Mouse (Mus musculus): Measurements from ENCODE around the gene Celf5. TPM values are rescaled to one million over a fixed set of nuclear protein-coding genes. Genes with fewer than 3 reads are reported as not detected.

Celf5 gene
- polyA plus RNA-seq, 1 experiment from 2014 or later: 0.30 TPM

- Histone ChIP-seq H3K4me2 (ENCODE audit: low read length) (no peak overlapping the region), H3K36me3 (ENCODE audit: insufficient read depth, low read length) (no peaks in the 10 kb centered on the region), H3K4me1 (replicated peaks; ENCODE audit: insufficient read depth, low read length) (no peaks in the 10 kb centered on the region), H3K9ac (ENCODE audit: low read depth, low read length) (no peak overlapping the region), H3K27me3 (ENCODE audit: insufficient read depth, low read length) (no peaks in the 10 kb centered on the region), H3K9me3 (replicated peaks; ENCODE audit: low read length) (no peaks in the 10 kb centered on the region), H3K4me3 (replicated peaks; ENCODE audit: low read depth, low read length) (no peak overlapping the region), H3K27ac (no peak overlapping the region)
- WGBS: 68% methylated on average over 3 of the region's 3 CpGs
- DNase-seq (ENCODE audit: low spot score): no peak
- no peak for TF ChIP-seq CTCF (IDR thresholded peaks at IDR 0.05; ENCODE audit: low read depth)
- ATAC-seq (replicated peaks; ENCODE audit: low FRiP score, low read depth): no peak
These were observed 37.5 kb upstream of the Celf5 start for GRCm38 (mm10) chr10:81519978-81520365.

- H3K27ac ChIP-seq: no peak overlapping the region
- WGBS: 77% methylated on average over 6 of the region's 6 CpGs
- ATAC-seq (replicated peaks; ENCODE audit: low FRiP score, low read depth) (no peak), DNase-seq (ENCODE audit: low spot score) (no peak)
- no peak overlapping the region for H3K4me2 ChIP-seq (ENCODE audit: low read length)
- no peaks in the 10 kb centered on the region for H3K9me3 ChIP-seq (replicated peaks; ENCODE audit: low read length)
- H3K36me3 ChIP-seq (ENCODE audit: insufficient read depth, low read length): no peaks in the 10 kb centered on the region
- no peaks in the 10 kb centered on the region for H3K27me3 ChIP-seq (ENCODE audit: insufficient read depth, low read length)
- no peak for TF ChIP-seq CTCF (IDR thresholded peaks at IDR 0.05; ENCODE audit: low read depth)
- no peaks in the 10 kb centered on the region for H3K4me1 ChIP-seq (replicated peaks; ENCODE audit: insufficient read depth, low read length)
- H3K4me3 ChIP-seq (replicated peaks; ENCODE audit: low read depth, low read length): no peak overlapping the region
- no peak overlapping the region for H3K9ac ChIP-seq (ENCODE audit: low read depth, low read length)
These were observed 36.9 kb upstream of the Celf5 start for GRCm38 (mm10) chr10:81519227-81519977.

- Histone ChIP-seq H3K9ac (ENCODE audit: low read depth, low read length) (no peak overlapping the region), H3K4me1 (replicated peaks; ENCODE audit: insufficient read depth, low read length) (no peaks in the 10 kb centered on the region), H3K4me2 (ENCODE audit: low read length) (no peak overlapping the region), H3K27ac (no peak overlapping the region), H3K4me3 (replicated peaks; ENCODE audit: low read depth, low read length) (no peak overlapping the region), H3K36me3 (ENCODE audit: insufficient read depth, low read length) (no peaks in the 10 kb centered on the region), H3K9me3 (replicated peaks; ENCODE audit: low read length) (no peaks in the 10 kb centered on the region), H3K27me3 (ENCODE audit: insufficient read depth, low read length) (no peaks in the 10 kb centered on the region)
- peak; percentile 81 for TF ChIP-seq CTCF (IDR thresholded peaks at IDR 0.05; ENCODE audit: low read depth)
- peak; percentile 65; the same call in 1 of the 2 replicates for ATAC-seq (replicated peaks; ENCODE audit: low FRiP score, low read depth)
- 14% methylated on average over 4 of the region's 4 CpGs for WGBS
- peak; percentile 70 for DNase-seq (ENCODE audit: low spot score)
These were observed 36.0 kb upstream of the Celf5 start for GRCm38 (mm10) chr10:81518546-81518945.

- Histone ChIP-seq H3K4me1 (replicated peaks; ENCODE audit: insufficient read depth, low read length) (no peaks in the 10 kb centered on the region), H3K27me3 (ENCODE audit: insufficient read depth, low read length) (no peaks in the 10 kb centered on the region), H3K9ac (ENCODE audit: low read depth, low read length) (no peak overlapping the region), H3K27ac (no peak overlapping the region), H3K36me3 (ENCODE audit: insufficient read depth, low read length) (no peaks in the 10 kb centered on the region), H3K4me2 (ENCODE audit: low read length) (no peak overlapping the region), H3K4me3 (replicated peaks; ENCODE audit: low read depth, low read length) (no peak overlapping the region), H3K9me3 (replicated peaks; ENCODE audit: low read length) (no peaks in the 10 kb centered on the region)
- WGBS: 75% methylated on average over 8 of the region's 8 CpGs
- TF ChIP-seq CTCF (IDR thresholded peaks at IDR 0.05; ENCODE audit: low read depth): no peak
- DNase-seq (ENCODE audit: low spot score): no peak
- ATAC-seq (replicated peaks; ENCODE audit: low FRiP score, low read depth): no peak
These were observed 34.7 kb upstream of the Celf5 start for GRCm38 (mm10) chr10:81517227-81517626.

- no peak overlapping the region for H3K4me2 ChIP-seq (ENCODE audit: low read length)
- H3K4me3 ChIP-seq (replicated peaks; ENCODE audit: low read depth, low read length): no peak overlapping the region
- H3K36me3 ChIP-seq (ENCODE audit: insufficient read depth, low read length): no peaks in the 10 kb centered on the region
- peak; percentile 26; the same call in 1 of the 2 replicates for TF ChIP-seq CTCF (IDR thresholded peaks at IDR 0.05; ENCODE audit: low read depth)
- 88% methylated on average over 5 of the region's 5 CpGs for WGBS
- no peaks in the 10 kb centered on the region for H3K27me3 ChIP-seq (ENCODE audit: insufficient read depth, low read length)
- no peak overlapping the region for H3K27ac ChIP-seq
- H3K4me1 ChIP-seq (replicated peaks; ENCODE audit: insufficient read depth, low read length): no peaks in the 10 kb centered on the region
- H3K9me3 ChIP-seq (replicated peaks; ENCODE audit: low read length): no peaks in the 10 kb centered on the region
- no peak overlapping the region for H3K9ac ChIP-seq (ENCODE audit: low read depth, low read length)
- DNase-seq (ENCODE audit: low spot score): no peak
- ATAC-seq (replicated peaks; ENCODE audit: low FRiP score, low read depth): no peak
These were observed 31.3 kb upstream of the Celf5 start for GRCm38 (mm10) chr10:81513798-81514197.

- no peak for ATAC-seq (replicated peaks; ENCODE audit: low FRiP score, low read depth)
- no peak overlapping the region for H3K4me3 ChIP-seq (replicated peaks; ENCODE audit: low read depth, low read length)
- WGBS: 76% methylated on average over 14 of the region's 14 CpGs
These were observed 27.8 kb upstream of the Celf5 start for GRCm38 (mm10) chr10:81510246-81510810.

More at GRCm38 (mm10) chr10:81510246-81510810, 27.8 kb upstream of the Celf5 start:
- Histone ChIP-seq H3K27me3 (ENCODE audit: insufficient read depth, low read length) (no peaks in the 10 kb centered on the region), H3K4me1 (replicated peaks; ENCODE audit: insufficient read depth, low read length) (no peaks in the 10 kb centered on the region), H3K4me2 (ENCODE audit: low read length) (no peak overlapping the region), H3K9me3 (replicated peaks; ENCODE audit: low read length) (no peaks in the 10 kb centered on the region), H3K27ac (no peak overlapping the region), H3K36me3 (ENCODE audit: insufficient read depth, low read length) (no peaks in the 10 kb centered on the region), H3K9ac (ENCODE audit: low read depth, low read length) (no peak overlapping the region)
- DNase-seq (ENCODE audit: low spot score): no peak
- no peak for TF ChIP-seq CTCF (IDR thresholded peaks at IDR 0.05; ENCODE audit: low read depth)
